Mouse (Mus musculus) kidney, postnatal 0 days (tissue): ENCODE measurements at regions not wholly inside any gene's neighbourhood (a gene's known extent, or its start where the extent isn't known, plus 50 kb on each side); places are given as distances from the start of the nearest gene placed in this dataset.

Experiments
- ATAC-seq: fragments of 200-750 bp; cut with Nextera tagmentation; replicated peaks from 2 replicates; pipeline ENCODE4 v1.8.0; 2017; ENCODE audit warnings: low read depth, moderate number of reproducible peaks, moderate TSS enrichment, moderate library complexity; ENCODE audit not compliant: low FRiP score
- DNase-seq: peaks from one replicate; pipeline ENCODE4 v3.0.0-alpha.2; 2016; ENCODE audit warnings: low spot score
- H3K27ac ChIP-seq: fragments of 300-500 bp; sonication (generic); 2 replicates; pipeline ENCODE4 v1.5.1; 2014; ENCODE audit warnings: mild to moderate bottlenecking
- H3K27me3 ChIP-seq: fragments of 300-500 bp; sonication (generic); 2 replicates; pipeline ENCODE4 v1.6.1; 2014; ENCODE audit warnings: low read length, mixed read lengths; ENCODE audit not compliant: insufficient read depth
- H3K36me3 ChIP-seq: fragments of 300-500 bp; sonication (generic); 2 replicates; pipeline ENCODE4 v1.6.1; 2014; ENCODE audit warnings: low read length, mixed read lengths; ENCODE audit not compliant: insufficient read depth
- H3K4me1 ChIP-seq: fragments of 300-500 bp; sonication (generic); replicated peaks from 2 replicates; pipeline ENCODE4 v1.6.1; 2014; ENCODE audit warnings: antibody characterized with exemption, low read length, mixed read lengths; ENCODE audit not compliant: insufficient read depth
- H3K4me2 ChIP-seq: fragments of 300-500 bp; sonication (generic); 2 replicates; pipeline ENCODE4 v1.6.1; 2014; ENCODE audit warnings: mild to moderate bottlenecking, low read length, moderate library complexity, mixed read lengths
- H3K4me3 ChIP-seq: fragments of 300-500 bp; sonication (generic); replicated peaks from 2 replicates; pipeline ENCODE4 v1.5.1; 2014; ENCODE audit warnings: low read depth, low read length
- H3K9ac ChIP-seq: fragments of 300-500 bp; sonication (generic); 2 replicates; pipeline ENCODE4 v1.6.1; 2014; ENCODE audit warnings: low read depth, low read length
- H3K9me3 ChIP-seq: fragments of 300-500 bp; sonication (generic); replicated peaks from 2 replicates; pipeline ENCODE4 v1.6.1; 2016; ENCODE audit warnings: low read length, inconsistent platforms, mixed read lengths
- CTCF ChIP-seq: IDR thresholded peaks from 2 replicates; pipeline ENCODE4 v1.5.1; 2016; ENCODE audit warnings: antibody characterized with exemption, low read depth, mild to moderate bottlenecking, moderate library complexity
- WGBS: fragments of 180-500 bp; shearing (Covaris S2); extraction: QIAGEN DNeasy Blood & Tissue Kit; methylation state at CpG from one replicate; pipeline ENCODE4 v1.1.7; 2014; 5-methylcytosine and 5-hydroxymethylcytosine counted together

- 66% methylated on average over 6 of the region's 6 CpGs for WGBS
Measured at GRCm38 (mm10) chr19:53447754-53448153, 57.4 kb upstream of the Smndc1 start.

GRCm38 (mm10) chr19:53446216-53446615, 55.8 kb upstream of the Smndc1 start:
- no peak overlapping the region for H3K9ac ChIP-seq
- DNase-seq = no peak
- no peak overlapping the region for H3K27ac ChIP-seq
- no peak for TF ChIP-seq CTCF
- 30% methylated on average over 5 of the region's 5 CpGs for WGBS
- no peak for ATAC-seq
- peaks cover 24% of the 10 kb centered on the region for H3K4me1 ChIP-seq
- no peak overlapping the region for H3K4me3 ChIP-seq
- H3K27me3 ChIP-seq = no peaks in the 10 kb centered on the region
- no peaks in the 10 kb centered on the region for H3K9me3 ChIP-seq
- no peak overlapping the region for H3K4me2 ChIP-seq
- no peaks in the 10 kb centered on the region for H3K36me3 ChIP-seq

More at GRCm38 (mm10) chr19:53447754-53448153, 57.4 kb upstream of the Smndc1 start:
- no peak for TF ChIP-seq CTCF
- H3K4me1 ChIP-seq = peaks cover 25% of the 10 kb centered on the region
- no peaks in the 10 kb centered on the region for H3K27me3 ChIP-seq
- no peak overlapping the region for H3K27ac ChIP-seq
- ATAC-seq (no peak), DNase-seq (no peak)
- H3K9ac ChIP-seq = no peak overlapping the region
- H3K4me2 ChIP-seq = no peak overlapping the region
- H3K9me3 ChIP-seq = no peaks in the 10 kb centered on the region
- H3K36me3 ChIP-seq = no peaks in the 10 kb centered on the region
- no peak overlapping the region for H3K4me3 ChIP-seq

- no peak for TF ChIP-seq CTCF
- H3K36me3 ChIP-seq = no peaks in the 10 kb centered on the region
- no peak for ATAC-seq
- no peak overlapping the region for H3K4me2 ChIP-seq
- no peaks in the 10 kb centered on the region for H3K27me3 ChIP-seq
- no peak overlapping the region for H3K9ac ChIP-seq
- WGBS = 46% methylated on average over 5 of the region's 5 CpGs
- no peak overlapping the region for H3K4me3 ChIP-seq
- H3K4me1 ChIP-seq = peaks cover 18% of the 10 kb centered on the region
- no peak overlapping the region for H3K27ac ChIP-seq
- H3K9me3 ChIP-seq = no peaks in the 10 kb centered on the region
- DNase-seq = no peak
Measured at GRCm38 (mm10) chr19:53444646-53445045, 54.3 kb upstream of the Smndc1 start.

GRCm38 (mm10) chr19:53442756-53443654, 52.6 kb upstream of the Smndc1 start:
- no peaks in the 10 kb centered on the region for H3K27me3 ChIP-seq
- no peak overlapping the region; the same call in 1 of the 2 replicates for H3K27ac ChIP-seq
- ATAC-seq (no peak), DNase-seq (no peak)
- H3K36me3 ChIP-seq = no peaks in the 10 kb centered on the region
- no peak overlapping the region for H3K4me3 ChIP-seq
- peaks cover 23% of the 10 kb centered on the region for H3K4me1 ChIP-seq
- no peaks in the 10 kb centered on the region for H3K9me3 ChIP-seq
- WGBS = 53% methylated on average over 22 of the region's 22 CpGs
- H3K9ac ChIP-seq = no peak overlapping the region
- TF ChIP-seq CTCF = no peak
- no peak overlapping the region for H3K4me2 ChIP-seq

- no peak overlapping the region for H3K27ac ChIP-seq
- H3K9ac ChIP-seq = no peak overlapping the region
- H3K4me3 ChIP-seq = no peak overlapping the region
- no peaks in the 10 kb centered on the region for H3K36me3 ChIP-seq
- peaks cover 31% of the 10 kb centered on the region for H3K4me1 ChIP-seq
- H3K9me3 ChIP-seq = no peaks in the 10 kb centered on the region
- no peaks in the 10 kb centered on the region for H3K27me3 ChIP-seq
- no peak for TF ChIP-seq CTCF
- WGBS = 91% methylated on average over 4 of the region's 4 CpGs
- ATAC-seq = no peak
- DNase-seq = no peak
- no peak overlapping the region for H3K4me2 ChIP-seq
Measured at GRCm38 (mm10) chr19:53442132-53442610, 51.8 kb upstream of the Smndc1 start.

GRCm38 (mm10) chr19:53441449-53442131, 51.2 kb upstream of the Smndc1 start:
- no peak overlapping the region for H3K4me2 ChIP-seq
- H3K9ac ChIP-seq = no peak overlapping the region
- H3K4me3 ChIP-seq = no peak overlapping the region
- H3K9me3 ChIP-seq = no peaks in the 10 kb centered on the region
- no peak overlapping the region for H3K27ac ChIP-seq
- peaks cover 32% of the 10 kb centered on the region for H3K4me1 ChIP-seq
- H3K36me3 ChIP-seq = no peaks in the 10 kb centered on the region
- H3K27me3 ChIP-seq = no peaks in the 10 kb centered on the region
- WGBS = 86% methylated on average over 13 of the region's 13 CpGs
- no peak for TF ChIP-seq CTCF
- no peak for ATAC-seq
- no peak for DNase-seq
